In the genomic region with DNA sequence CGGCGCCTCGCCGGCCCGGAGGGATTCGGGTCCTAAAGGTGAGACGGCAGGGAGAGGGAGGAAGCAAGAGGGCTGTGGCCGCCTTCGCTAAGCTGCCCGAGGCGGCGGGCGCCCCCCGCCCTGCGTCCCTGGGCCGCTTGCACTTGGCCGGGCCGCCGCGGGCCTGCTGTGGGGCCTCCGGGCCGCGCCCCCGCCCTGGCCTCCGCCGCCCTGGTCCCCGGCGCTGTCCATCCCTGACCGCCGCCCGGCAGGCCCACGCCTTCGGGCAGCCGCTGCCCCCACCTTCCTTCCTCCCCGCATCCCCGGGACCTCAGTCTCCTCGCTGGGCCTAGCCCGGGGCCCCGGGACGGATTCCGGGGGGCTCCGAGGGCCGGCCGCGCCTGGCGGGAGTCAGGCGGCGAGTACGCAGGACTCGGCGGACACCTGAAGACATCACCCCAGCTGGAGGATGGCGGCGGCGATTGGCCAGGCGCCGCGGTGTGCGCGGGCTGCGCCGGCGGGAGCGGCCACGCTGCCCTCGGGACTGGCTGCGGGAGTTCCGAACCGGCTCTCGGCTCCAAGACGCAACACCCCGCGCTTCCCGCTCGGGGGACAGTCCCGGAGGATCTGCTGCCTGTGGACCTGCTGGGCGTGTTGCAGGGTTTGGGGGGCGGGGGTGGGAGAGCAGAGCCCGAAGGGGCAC, we compare ENCODE assay signal across 8 mouse cellular contexts. TPM values are rescaled to one million over a fixed set of nuclear protein-coding genes. Genes with fewer than 3 reads are reported as not detected.
DNase-seq lines count a peak whose midpoint lies in the region; ATAC-seq and TF ChIP-seq lines count a peak whose summit lies in the region.

No protein-coding gene starts in this region.

- WGBS in kidney, adult 2 months = under 1% methylated on average over 77 of the region's 78 CpGs
- WGBS in forebrain, embryonic 14.5 days = 0% methylated on average over 45 of the region's 78 CpGs
- WGBS in intestine, embryonic 14.5 days = 1% methylated on average over 73 of the region's 78 CpGs
- under 1% methylated on average over 59 of the region's 78 CpGs for WGBS in limb, embryonic 12.5 days
- under 1% methylated on average over 50 of the region's 78 CpGs for WGBS in midbrain, embryonic 12.5 days

- H3K4me3 ChIP-seq in kidney, adult 2 months (ENCODE audit: insufficient read depth, low read depth, low read length) = peak overlapping the region; percentile 71
- H3K4me3 ChIP-seq in forebrain, embryonic 14.5 days (ENCODE audit: low read depth, low read length) = peak overlapping the region; percentile 98
- H3K4me3 ChIP-seq in intestine, embryonic 14.5 days (ENCODE audit: low read depth, low read length) = peak overlapping the region; percentile 82
- peak overlapping the region; percentile 99 for H3K4me3 ChIP-seq in limb, embryonic 12.5 days (replicated peaks)
- H3K4me3 ChIP-seq in midbrain, embryonic 12.5 days = peak overlapping the region; percentile 75

- H3K27ac ChIP-seq in kidney, adult 2 months (ENCODE audit: insufficient read depth, low read depth, low read length) = 0 out of 2 replicates have a peak overlapping the region, but pooled peaks have one; percentile 46
- peak overlapping the region; percentile 89 for H3K27ac ChIP-seq in forebrain, embryonic 14.5 days (ENCODE audit: low read depth, low read length)
- H3K27ac ChIP-seq in intestine, embryonic 14.5 days (ENCODE audit: low read depth) = peak overlapping the region; percentile 90
- peak overlapping the region; percentile 96 for H3K27ac ChIP-seq in limb, embryonic 12.5 days
- H3K27ac ChIP-seq in midbrain, embryonic 12.5 days (replicated peaks) = peak overlapping the region; percentile 86

- no peak for TF ChIP-seq CTCF in kidney, adult 2 months (conservative IDR thresholded peaks at IDR 0.05; ENCODE audit: insufficient read depth, insufficient read length, low read depth, low read length)

- no peaks in the 10 kb centered on the region for H3K36me3 ChIP-seq in kidney, adult 2 months (ENCODE audit: control insufficient read depth, insufficient read depth, low read length)
- H3K36me3 ChIP-seq in forebrain, embryonic 14.5 days (ENCODE audit: control insufficient read depth, insufficient read depth, low read length) = no peaks in the 10 kb centered on the region
- peaks cover 7% of the 10 kb centered on the region for H3K36me3 ChIP-seq in intestine, embryonic 14.5 days (ENCODE audit: control insufficient read depth, insufficient read depth, low read length)
- H3K36me3 ChIP-seq in limb, embryonic 12.5 days = peaks cover 10% of the 10 kb centered on the region
- no peaks in the 10 kb centered on the region for H3K36me3 ChIP-seq in midbrain, embryonic 12.5 days

- peak overlapping the region; percentile 73 for H3K4me2 ChIP-seq in forebrain, embryonic 14.5 days (ENCODE audit: low read length)
- H3K4me2 ChIP-seq in intestine, embryonic 14.5 days (ENCODE audit: low read length) = peak overlapping the region; percentile 54
- peak overlapping the region; percentile 80 for H3K4me2 ChIP-seq in limb, embryonic 12.5 days
- H3K4me2 ChIP-seq in midbrain, embryonic 12.5 days (replicated peaks) = peak overlapping the region; percentile 90

- H3K9ac ChIP-seq in forebrain, embryonic 14.5 days (ENCODE audit: low read length) = peak overlapping the region; percentile 94
- peak overlapping the region; percentile 91 for H3K9ac ChIP-seq in intestine, embryonic 14.5 days (ENCODE audit: low read length)
- peak overlapping the region; percentile 97 for H3K9ac ChIP-seq in limb, embryonic 12.5 days (replicated peaks)
- peak overlapping the region; percentile 88 for H3K9ac ChIP-seq in midbrain, embryonic 12.5 days (replicated peaks)

- H3K9me3 ChIP-seq in forebrain, embryonic 14.5 days (replicated peaks; ENCODE audit: control insufficient read depth, low read length) = no peaks in the 10 kb centered on the region
- no peaks in the 10 kb centered on the region for H3K9me3 ChIP-seq in intestine, embryonic 14.5 days (ENCODE audit: control insufficient read depth, low read length)
- H3K9me3 ChIP-seq in limb, embryonic 12.5 days = no peaks in the 10 kb centered on the region
- no peaks in the 10 kb centered on the region for H3K9me3 ChIP-seq in midbrain, embryonic 12.5 days

- TF ChIP-seq POLR2A in kidney, adult 2 months (IDR thresholded peaks at IDR 0.05; ENCODE audit: low read depth, low read length) = no peak

- ATAC-seq in forebrain, embryonic 14.5 days = peak; percentile 84
- peak; percentile 88 for ATAC-seq in intestine, embryonic 14.5 days (replicated peaks; ENCODE audit: low FRiP score, low TSS enrichment, low read depth)
- ATAC-seq in limb, embryonic 12.5 days (ENCODE audit: insufficient number of reproducible peaks, insufficient read depth, low FRiP score, low TSS enrichment, low read depth) = peak; percentile 82; the same call in 1 of the 2 replicates
- peak; percentile 87 for ATAC-seq in midbrain, embryonic 12.5 days (ENCODE audit: low FRiP score, low read depth)

- H3K4me1 ChIP-seq in kidney, adult 2 months (ENCODE audit: control insufficient read depth, insufficient read depth, low read length) = peaks cover 5% of the 10 kb centered on the region; the same call in 1 of the 2 replicates
- H3K4me1 ChIP-seq in forebrain, embryonic 14.5 days (ENCODE audit: control insufficient read depth, insufficient read depth, low read length) = no peaks in the 10 kb centered on the region
- H3K4me1 ChIP-seq in intestine, embryonic 14.5 days (replicated peaks; ENCODE audit: control insufficient read depth, insufficient read depth, low read length) = peaks cover 3% of the 10 kb centered on the region
- H3K4me1 ChIP-seq in limb, embryonic 12.5 days (replicated peaks) = 0 out of 2 replicates have a peak, but pooled peaks cover 13% of the 10 kb centered on the region
- peaks cover 7% of the 10 kb centered on the region; the same call in 1 of the 2 replicates for H3K4me1 ChIP-seq in midbrain, embryonic 12.5 days

- peak; percentile 54 for DNase-seq in kidney, adult 2 months
- no peak for DNase-seq in kidney, adult 11 months
- DNase-seq in cerebellum, adult 18-20 months = peak; percentile 67 to 80
- DNase-seq in forebrain, embryonic 14.5 days (ENCODE audit: low spot score) = peak; percentile 42
- peak; percentile 85 for DNase-seq in intestine, embryonic 14.5 days (ENCODE audit: low spot score)
- peak; percentile 59 to 84 for DNase-seq in spleen, postnatal 4 days (ENCODE audit: low spot score in 2 of 2)

- H3K27me3 ChIP-seq in kidney, adult 2 months (replicated peaks; ENCODE audit: control insufficient read depth, insufficient read depth, low read length) = no peaks in the 10 kb centered on the region
- H3K27me3 ChIP-seq in forebrain, embryonic 14.5 days (replicated peaks; ENCODE audit: control insufficient read depth, insufficient read depth, low read length) = no peaks in the 10 kb centered on the region
- H3K27me3 ChIP-seq in intestine, embryonic 14.5 days (replicated peaks; ENCODE audit: control insufficient read depth, insufficient read depth, low read length) = no peaks in the 10 kb centered on the region
- H3K27me3 ChIP-seq in limb, embryonic 12.5 days = no peaks in the 10 kb centered on the region
- H3K27me3 ChIP-seq in midbrain, embryonic 12.5 days = no peaks in the 10 kb centered on the region

RNA-seq across cellular contexts. Expression of gene Phlpp2, which starts 0.5 kb away (rescaled TPM):
- 6.5 and 6.9 TPM in 2 replicates for polyA plus RNA-seq in kidney, adult 2 months (2012; rRNA removed)
- 3.7 and 5.0 TPM in 2 replicates for polyA plus RNA-seq in forebrain, embryonic 14.5 days (2014; fragmentation: Nextera tagmentation; extraction: Ambion mirVana)
- polyA plus RNA-seq in intestine, embryonic 14.5 days (2014; fragmentation: Nextera tagmentation; extraction: Ambion mirVana) = 4.2 and 4.7 TPM in 2 replicates
- polyA plus RNA-seq in limb, embryonic 12.5 days (2016; fragmentation: Nextera tagmentation; extraction: Ambion mirVana) = 3.7 and 4.0 TPM in 2 replicates
- 3.9 and 4.1 TPM in 2 replicates for polyA plus RNA-seq in midbrain, embryonic 12.5 days (2016; fragmentation: Nextera tagmentation; extraction: Ambion mirVana)

Comparison
In these comparisons a context has a peak if more than half of its experiments do, and no peak if none do; other contexts are left out.
1. H3K27ac ChIP-seq: peak in every context shown above with its lines; median percentile 96 in limb, embryonic 12.5 days; 90 in intestine, embryonic 14.5 days; 89 in forebrain, embryonic 14.5 days; 86 in midbrain, embryonic 12.5 days; 46 in kidney, adult 2 months.